Mouse (Mus musculus) right cerebral cortex, adult 18-20 months (tissue): Measurements from ENCODE around the gene Arf3.
A peak's percentile ranks its signal among the peaks of the same experiment; 100 is the strongest.
"Not testable (repeated sequence)": the region's sequence is repeated elsewhere in the genome, so short reads cannot be mapped to it uniquely, and the experiment has no call there.

Source experiments
- DNase-seq: peaks from one replicate; pipeline ENCODE4 v3.0.0; 2022; ENCODE audit warnings: mixed read lengths

Gene Arf3

DNA sequence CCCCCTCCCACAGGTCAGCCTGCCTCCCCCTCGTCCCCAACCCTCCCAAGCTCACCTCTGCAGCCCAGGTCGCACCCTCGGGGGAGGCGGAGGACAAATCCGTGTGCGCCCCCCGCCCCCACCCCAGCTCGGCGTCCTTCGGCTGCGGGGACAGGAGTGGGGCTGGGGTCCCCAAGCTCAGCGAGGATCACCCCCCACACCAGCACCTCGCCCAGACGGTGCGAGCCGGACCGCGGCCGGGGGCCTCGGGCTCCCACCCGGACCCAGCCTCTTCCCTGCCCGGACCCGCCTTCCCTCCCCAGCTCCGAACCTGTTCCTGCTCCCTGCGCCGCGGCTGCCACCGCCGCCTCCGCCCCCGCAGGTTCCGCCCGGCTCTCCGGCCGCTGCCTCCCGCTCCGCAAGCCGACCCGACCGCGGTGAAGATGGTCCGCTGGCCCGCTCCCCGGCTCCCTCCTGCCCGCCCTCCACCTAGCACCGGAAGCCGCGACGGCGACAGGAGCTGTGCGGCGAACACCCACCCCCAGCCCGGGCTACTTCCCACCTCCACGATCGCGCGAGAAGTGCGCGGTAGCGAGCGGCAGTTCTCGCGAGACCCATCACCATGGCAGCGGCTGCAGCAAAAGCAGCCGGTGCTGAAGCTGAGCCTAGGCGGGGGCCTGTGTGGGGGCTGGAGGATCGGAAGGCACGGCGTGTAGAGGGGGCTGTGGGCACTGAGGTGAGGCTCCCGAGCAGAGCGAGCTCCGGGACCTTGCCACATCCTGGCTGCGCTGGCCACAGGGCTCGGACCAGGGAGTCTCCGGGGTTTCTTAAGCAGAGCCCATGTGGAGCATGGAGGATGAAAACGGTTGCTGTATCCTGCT lies at the start of gene Arf3:
Arf3 (minus strand) TSS at position 545 of the 860 bp plus-strand sequence.
- DNase-seq: peak; percentile 98

DNA sequence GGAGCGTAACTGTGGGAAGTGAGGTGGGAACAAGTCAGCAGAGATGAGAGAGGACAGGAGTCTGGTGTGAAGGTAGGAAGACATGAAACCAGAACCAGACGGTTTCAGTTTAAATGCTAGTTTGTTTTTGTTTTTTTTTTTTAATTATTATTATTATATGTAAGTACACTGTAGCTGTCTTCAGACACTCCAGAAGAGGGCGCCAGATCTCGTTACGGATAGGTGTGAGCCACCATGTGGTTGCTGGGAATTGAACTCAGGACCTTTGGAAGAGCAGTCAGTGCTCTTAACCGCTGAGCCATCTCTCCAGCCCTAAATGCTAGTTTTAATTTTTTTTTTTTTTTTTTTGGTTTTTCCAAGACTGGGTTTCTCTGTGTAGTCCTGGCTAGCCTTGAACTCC lies 47.2 kb upstream of the Arf3 start:
- DNase-seq: not testable (repeated sequence)

DNA sequence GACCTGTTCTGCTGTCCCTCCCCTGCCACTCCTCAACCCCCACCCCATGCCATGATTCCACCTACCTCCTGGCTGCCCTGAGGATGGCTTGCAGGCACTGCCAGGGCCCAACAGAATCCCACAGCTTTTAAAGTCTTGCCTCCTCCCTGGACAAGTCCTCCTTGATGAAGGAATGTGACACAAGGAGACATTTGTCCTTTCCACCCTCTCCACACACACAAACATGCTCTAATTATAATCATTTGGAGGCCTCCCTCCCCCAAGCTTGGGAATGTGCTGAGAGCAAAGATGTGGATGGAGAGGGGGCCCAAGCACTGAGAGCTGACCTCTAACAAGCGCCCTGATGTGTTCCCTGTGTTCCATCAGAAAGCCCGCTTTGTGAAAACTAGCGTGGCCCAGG lies 46.4 kb upstream of the Arf3 start, which contains the start of gene Ddn:
Ddn (minus strand) TSS at position 101 of the 400 bp plus-strand sequence.
- no peak for DNase-seq

DNA sequence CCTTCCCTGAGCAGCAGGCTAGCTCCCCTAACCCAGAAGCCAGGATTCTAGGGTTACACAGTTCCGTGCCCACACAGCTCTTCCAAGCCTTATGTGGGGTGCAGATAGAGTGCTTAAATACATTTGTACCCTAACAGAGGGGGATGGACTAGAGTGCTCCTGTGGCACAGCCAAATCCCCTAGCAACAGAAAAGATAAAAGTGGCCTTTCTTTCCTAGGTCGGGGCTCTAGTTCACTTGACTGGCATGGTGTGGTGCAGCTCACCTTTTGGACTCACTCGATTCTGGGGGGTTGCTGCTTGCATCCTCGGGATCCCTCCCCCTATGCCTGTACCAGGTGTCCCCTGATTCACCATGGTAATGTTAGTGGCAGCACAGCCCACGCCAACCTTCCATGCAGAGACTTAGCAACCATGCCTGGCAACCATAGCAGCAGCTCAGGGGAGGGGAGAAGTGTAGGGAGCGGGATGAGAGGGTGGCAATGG lies 45.7 kb upstream of the Arf3 start:
- DNase-seq: peak; percentile 92

DNA sequence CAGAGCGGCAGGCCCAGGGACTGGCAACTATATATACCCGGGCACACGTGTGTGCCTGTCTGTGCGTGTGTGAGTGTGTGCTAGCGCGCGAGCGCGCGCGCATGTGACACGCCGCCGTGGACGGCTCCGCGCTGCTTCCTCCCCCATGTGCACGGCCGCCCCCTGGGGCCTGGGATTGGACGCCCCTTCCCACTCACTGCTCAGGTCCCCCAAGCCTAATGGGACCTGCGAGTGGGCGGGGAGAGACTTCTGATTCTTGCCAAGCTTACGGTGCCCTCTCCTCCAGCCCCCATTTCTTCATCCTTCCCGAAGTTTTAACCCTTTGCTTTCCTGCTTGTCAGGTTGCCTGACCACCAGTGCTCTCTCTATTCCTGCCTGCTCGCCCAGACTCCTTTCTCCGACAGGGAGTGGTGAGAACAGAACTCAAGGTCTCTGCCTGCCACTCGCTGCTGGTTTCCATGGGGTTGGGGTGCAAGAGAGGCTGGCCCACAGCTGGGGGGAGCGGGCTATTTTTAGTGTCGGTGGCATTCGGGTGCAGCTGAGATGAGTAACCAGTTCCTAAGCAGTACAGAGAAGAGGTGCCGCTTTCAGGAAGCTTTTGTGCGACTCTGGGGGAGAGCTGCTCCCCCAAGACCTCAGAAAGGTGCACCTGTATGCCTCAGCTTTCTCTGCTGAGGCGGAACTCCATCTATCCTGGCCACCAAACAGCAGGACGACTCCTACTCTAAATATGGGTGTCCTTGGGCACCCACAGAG lies 45.1 kb upstream of the Arf3 start:
- DNase-seq: peak; percentile 86

DNA sequence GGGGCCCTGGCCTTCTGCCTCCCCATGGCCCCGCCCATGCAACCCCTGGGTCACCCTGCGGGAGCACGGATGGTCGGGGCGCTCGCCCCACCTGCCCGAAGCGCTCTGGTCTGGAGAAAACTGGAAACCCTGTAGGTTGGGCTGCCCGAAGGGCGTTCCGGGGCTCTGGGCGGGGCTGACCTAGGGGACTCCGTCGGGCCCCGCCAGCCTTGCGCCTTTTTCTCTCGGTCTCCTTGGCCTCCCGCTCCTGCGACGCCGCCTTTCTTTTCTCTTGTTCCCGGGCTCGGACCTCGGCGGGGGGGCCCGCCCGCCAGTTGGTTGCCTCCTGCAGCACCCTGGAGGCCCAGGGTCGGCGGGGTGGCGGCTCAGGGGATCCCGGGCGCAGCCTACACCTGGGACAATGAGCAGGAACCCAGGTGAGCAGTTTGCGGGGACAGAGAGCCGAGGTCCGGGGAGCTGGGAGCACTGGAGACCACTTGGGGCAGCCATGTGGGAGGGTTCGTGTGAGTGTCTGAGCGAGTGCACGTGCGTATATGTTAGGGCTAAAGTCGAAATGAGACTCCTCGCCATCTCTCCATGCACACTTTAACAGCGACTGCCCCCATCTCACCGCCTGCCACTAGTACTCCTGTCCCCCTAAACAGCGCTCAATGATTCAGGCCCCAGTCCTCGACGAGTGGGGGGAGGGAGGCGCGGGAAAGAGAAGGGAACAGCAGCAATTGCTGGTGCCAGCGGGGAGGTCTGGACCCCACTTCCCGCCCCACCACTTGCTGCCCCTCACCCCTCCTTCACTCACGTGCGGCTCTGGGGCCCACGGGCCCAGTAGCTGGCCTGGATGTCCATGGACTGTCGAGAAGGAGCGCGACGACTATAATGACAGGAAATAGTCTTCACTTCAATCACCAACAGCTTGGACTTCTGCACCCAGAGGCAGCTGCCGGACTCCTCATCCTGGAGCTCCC lies 44.1 kb upstream of the Arf3 start:
- DNase-seq: peak; percentile 51

DNA sequence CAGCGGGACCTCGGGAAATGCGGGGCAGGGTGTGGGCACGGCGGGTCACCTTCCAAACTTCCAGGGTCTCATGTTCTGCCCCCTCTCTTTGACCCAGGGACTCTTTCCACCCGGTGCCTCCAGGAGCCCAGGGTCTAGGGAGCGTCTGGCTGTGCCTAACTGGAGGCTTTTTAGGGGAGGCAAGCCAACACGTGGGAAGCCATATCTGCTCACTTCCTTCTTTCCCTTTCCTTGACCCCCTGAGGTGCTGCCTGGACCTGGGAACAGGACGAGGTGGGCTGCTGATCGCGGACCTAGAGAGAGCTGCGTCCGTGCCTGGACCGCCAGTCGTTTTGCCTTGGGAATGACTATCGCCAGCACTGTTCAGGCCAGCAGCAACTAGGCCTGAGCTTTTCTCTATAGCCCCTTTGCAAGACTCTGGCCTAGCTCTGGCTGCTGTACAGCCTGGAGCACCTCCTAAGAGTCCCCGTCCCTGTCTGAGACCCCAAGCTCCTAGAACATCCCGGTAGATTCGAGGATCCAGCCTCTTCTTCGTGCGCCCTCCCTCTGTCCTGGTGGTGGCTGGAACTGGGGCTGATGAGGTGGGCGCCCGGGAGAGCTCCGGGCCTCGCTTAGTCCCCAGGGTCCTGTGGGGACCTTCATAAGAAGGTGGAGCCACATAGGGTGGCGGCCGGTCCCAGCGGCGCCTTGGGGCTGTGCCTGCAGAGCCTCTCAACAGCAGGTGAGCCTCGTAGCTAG lies 43.2 kb upstream of the Arf3 start:
- peak; percentile 33 for DNase-seq

DNA sequence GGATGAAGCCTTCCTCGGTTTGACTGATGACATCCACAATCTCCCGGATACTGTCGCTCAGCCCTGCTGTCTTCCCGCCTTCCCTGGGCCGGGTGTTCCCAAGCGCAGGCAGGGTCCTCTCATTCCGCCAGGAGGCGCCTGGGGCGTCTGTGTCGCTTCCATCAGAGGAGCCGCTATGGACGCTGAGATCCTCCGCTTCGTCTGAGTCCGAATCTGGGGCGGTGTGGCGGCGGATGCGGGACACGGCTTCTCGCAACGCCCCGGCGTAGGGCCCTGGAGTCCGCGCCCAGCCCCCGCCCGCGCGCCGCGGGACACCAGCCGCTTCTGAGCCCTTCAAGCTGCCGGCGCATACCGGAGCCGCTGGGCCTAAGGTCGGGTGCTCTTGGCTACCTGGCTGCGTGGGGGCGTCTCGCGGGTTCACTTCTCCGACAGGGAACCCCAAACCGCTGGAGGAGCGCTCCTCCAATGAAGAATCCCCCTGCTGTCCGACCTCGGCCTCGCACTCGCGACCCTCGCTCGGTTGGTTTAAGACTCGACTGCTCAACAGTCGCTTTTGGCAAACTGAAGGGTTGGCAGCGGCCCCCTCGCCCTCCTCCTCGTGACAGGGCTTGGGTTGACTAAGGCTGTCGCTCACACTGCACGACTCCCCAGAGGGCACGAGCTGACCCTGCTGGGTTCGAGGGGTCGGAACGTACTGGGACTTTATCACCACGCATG lies 42.5 kb upstream of the Arf3 start:
- peak; percentile 83 for DNase-seq

DNA sequence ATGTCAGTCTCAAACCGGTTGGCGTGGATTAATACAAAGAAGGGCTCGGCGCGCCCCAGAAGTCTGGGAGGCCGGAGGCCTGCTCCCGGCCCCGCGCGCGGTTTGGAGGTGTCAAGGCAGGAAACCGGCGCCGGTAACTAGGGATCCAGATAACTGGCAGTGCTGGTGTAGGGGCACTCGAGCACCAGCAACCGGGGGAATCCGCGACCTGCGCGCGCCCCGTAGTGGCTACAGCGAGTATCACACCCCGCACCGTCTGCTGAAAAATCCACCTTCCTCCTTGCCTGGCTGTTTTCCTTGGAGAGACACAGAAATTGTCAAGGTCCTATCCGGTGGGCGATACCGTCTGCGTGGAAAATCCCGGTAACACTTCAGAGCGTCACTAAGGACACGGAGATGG lies 41.0 kb upstream of the Arf3 start:
- peak; percentile 93 for DNase-seq

DNA sequence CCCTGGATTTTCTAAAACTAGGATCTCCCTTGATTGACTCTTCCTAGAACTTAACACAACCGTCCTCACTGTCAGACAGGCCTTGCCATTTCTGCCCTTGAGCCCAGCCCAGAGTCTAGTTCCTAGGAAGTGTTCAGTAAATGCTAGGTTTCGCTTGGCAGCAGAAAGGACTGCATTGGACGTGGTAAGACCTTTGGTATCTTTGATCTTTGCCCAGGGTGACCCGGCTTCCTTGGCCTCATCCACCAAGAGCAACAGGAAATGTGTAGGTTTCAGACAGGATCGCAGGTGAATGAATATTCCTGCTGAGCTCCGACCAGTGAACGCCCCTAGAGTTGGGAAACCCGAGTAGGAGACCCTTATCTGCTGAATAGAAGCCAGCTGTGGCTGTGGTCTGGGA lies 39.9 kb upstream of the Arf3 start:
- DNase-seq: no peak

DNA sequence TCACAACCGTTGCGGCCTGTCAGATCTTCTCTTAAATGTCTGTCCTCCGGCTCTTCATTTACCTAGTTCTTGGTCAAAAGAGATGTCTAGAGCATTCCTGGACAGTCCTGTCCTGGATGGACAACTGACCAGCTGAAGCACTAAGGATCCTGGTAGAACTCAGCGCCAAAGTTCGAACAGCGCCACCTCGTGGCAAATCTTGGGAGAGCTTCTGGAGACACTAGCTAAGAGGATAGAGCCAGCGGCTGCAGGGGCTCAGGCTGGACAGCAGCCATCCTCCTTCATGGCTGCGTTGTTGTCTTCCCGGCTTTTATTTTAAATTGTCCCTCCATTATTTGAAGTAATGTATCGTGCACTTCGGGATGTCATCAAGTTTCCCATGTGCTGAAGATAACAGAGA lies 36.4 kb upstream of the Arf3 start:
- DNase-seq: peak; percentile 63

DNA sequence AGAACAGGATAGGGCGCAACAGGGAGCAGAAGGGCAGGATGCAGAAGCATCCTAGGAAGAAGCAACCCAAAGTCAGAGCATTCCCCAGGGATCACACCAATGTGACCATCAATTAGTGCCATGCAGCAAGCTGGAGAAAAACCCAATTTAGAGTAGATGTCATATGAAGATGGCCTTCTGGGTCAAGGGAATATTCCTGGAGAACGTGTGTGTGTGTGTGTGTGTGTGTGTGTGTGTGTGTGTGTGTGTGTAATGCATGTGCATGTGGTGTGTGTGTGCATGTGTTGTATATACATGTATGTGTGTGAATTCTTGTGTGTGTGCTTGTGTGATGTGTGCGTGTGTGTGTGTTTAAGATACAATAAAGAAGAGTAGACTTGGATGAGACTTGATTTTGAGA lies 35.9 kb upstream of the Arf3 start:
- no peak for DNase-seq

DNA sequence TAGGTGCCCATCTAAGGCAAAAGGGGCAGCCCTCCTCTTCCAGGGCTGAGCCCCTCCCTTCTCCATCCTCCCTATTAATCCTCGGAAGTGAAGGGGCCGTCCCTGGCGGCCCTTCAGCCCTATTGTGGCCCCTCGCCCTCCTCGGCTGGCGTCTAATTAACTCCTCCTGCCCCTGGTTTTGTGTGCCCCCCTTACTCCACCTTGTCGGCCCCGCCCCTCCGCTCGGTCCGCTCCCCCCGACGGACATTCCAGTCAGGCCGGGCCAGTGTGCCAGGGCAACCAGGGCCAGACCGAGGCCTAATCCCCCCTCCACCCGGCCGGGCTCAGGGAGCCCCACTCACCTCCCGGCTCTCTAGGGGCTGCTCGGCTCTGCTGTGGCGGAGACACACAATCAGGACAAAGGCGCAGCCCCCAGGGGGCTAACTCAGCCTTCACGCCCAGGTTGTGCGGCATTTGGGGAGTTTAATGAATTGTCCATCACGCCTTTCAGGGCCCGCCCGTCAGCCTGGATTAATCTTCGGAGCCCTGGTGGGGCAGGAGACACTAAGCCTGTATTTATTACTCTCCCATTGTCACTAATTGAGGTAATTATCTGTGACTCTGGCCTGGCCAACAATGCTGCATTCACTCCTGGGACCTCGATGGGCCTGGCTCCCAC lies 35.0 kb upstream of the Arf3 start:
- DNase-seq: no peak

DNA sequence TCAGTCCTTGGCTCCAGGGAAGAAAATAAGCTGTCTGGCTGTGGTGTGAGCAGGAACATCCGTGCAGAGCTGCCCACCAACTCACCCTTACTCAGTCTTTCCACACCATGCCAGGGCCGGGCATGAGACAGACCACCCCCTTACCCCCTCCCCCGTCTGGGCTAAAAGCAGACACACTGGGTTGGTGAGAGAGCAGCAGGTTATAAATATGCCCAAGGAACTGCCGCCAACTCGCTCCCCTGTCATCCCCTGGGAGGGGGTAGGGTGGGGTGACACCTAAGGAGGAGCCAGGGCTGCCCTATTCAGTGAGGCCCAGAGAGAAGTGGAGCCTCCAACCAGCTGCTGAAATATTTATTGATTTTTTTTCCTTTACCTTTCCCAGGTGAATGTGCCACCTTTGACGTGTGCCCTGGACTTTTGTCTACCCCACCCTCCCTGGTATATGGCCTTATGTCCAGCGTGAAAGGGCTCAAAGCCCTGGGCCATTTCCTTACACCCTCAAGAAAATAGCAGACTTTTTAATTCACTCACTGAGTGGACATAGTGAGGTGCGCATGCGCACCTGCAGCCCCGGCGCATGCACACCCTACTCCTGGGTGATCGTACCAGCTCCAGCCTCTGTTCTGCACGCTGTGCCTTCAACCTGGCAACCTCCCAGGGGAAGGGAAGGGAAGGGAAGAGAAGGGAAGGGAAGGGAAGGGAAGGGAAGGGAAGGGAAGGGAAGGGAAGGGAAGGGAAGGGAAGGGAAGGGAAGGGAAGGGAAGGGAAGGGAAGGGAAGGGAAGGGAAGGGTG lies 34.0 kb upstream of the Arf3 start:
- no peak for DNase-seq

DNA sequence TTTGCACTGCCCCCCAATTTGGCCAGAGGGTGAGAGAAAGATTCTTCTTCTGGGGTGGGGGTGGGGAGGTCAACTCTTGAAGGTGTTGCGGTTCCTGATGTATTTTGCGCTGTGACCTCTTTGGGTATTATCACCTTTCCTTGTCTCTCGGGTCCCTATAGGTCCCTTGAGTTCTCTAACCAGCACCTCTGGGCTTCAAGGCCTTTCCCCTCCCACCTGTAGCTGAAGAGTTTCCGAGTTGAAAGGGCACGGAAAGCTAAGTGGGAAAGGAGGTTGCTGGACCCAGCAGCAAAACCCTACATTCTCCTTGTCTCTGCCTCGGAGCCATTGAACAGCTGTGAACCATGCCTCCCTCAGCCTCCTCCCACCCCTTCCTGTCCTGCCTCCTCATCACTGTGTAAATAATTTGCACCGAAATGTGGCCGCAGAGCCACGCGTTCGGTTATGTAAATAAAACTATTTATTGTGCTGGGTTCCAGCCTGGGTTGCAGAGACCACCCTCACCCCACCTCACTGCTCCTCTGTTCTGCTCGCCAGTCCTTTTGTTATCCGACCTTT lies 30.2 kb upstream of the Arf3 start:
- no peak for DNase-seq

DNA sequence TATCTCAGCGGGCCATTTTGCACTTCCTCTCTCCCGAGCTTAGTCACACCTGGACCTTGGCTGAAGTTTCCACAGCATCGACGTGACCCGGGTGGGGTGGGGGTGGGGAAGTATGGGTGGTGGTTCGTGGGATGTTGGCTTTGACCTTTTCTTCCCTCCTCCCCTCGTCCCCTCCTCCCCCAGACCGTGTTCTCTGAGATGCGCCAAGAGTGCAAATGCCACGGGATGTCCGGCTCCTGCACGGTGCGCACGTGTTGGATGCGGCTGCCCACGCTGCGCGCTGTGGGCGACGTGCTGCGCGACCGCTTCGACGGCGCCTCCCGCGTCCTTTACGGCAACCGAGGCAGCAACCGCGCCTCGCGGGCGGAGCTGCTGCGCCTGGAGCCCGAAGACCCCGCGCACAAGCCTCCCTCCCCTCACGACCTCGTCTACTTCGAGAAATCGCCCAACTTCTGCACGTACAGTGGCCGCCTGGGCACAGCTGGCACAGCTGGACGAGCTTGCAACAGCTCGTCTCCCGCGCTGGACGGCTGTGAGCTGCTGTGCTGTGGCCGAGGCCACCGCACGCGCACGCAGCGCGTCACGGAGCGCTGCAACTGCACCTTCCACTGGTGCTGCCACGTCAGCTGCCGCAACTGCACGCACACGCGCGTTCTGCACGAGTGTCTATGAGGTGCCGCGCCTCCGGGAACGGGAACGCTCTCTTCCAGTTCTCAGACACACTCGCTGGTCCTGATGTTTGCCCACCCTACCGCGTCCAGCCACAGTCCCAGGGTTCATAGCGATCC lies 29.4 kb upstream of the Arf3 start:
- peak; percentile 75 for DNase-seq

DNA sequence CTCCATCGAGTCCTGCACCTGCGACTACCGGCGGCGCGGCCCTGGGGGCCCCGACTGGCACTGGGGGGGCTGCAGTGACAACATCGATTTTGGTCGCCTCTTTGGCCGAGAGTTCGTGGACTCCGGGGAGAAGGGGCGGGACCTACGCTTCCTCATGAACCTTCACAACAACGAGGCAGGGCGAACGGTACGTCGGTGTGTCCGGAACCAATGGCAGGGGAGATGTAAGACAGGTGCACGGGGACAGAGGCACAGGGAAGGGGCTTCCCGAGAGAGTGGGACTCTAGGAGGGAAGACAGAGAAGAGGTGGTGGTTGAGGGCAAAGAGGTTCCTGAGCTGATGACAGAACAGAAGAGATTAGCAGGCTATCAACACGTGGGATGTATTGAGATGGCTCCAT lies 28.8 kb upstream of the Arf3 start:
- DNase-seq: no peak

DNA sequence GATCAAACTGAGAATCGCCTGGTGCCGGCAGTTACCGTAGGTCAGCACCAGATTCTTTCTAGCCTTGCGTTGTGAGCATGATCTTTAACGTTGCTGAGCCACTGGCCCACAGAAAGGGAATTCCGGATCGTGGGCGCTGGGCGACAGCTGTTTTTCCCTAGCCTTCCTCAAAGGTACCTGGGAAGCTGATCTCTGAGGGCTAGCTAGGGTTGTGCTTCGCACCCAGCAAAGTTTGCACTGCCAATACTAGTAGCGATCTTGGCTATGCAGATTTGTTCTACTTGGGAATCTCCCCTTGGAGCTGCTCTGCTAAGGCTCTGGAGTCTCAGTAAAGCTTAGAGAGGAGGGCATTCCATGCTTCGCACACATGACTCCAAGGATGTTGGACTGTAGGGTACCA lies 28.2 kb upstream of the Arf3 start:
- no peak for DNase-seq

DNA sequence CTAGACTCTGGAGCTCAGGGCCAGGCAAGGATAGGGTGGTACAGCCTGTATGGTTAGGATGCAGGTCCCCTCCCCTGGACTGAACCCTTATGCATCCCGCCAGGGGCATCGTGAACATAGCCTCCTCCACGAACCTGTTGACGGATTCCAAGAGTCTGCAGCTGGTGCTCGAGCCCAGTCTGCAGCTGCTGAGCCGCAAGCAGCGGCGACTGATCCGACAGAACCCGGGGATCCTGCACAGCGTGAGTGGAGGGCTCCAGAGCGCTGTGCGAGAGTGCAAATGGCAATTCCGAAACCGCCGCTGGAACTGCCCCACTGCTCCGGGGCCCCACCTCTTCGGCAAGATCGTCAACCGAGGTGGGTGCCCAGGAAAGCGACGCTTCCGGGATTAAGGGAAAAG lies 27.7 kb upstream of the Arf3 start:
- DNase-seq: no peak
